Mouse (Mus musculus) macrophage (primary cell): ENCODE results near the gene Zbtb37. TPM values are rescaled to one million over a fixed set of nuclear protein-coding genes. Genes with fewer than 3 reads are reported as not detected.
"Not testable (repeated sequence)": the region's sequence is repeated elsewhere in the genome, so short reads cannot be mapped to it uniquely, and the experiment has no call there.

Source experiments
- H3K27ac ChIP-seq: fragments of 350-480 bp; formaldehyde crosslinking; 2 replicates; pipeline ENCODE4 v1.9.0; 2021
- H3K36me3 ChIP-seq: fragments of 350-480 bp; formaldehyde crosslinking; 2 replicates; pipeline ENCODE4 v1.9.0; 2021; ENCODE audit errors: inconsistent target
- H3K4me3 ChIP-seq: fragments of 350-480 bp; formaldehyde crosslinking; 2 replicates; pipeline ENCODE4 v1.9.0; 2021; ENCODE audit errors: inconsistent target
- H3K79me2 ChIP-seq: fragments of 350-480 bp; formaldehyde crosslinking; 2 replicates; pipeline ENCODE4 v1.9.0; 2021; ENCODE audit errors: inconsistent target
- WGBS: methylation state at CpG from one replicate; pipeline ENCODE4 v1.1.7; 2026; ENCODE audit warnings: inconsistent platforms; ENCODE audit not compliant: missing documents; 5-methylcytosine and 5-hydroxymethylcytosine counted together
- polyA plus RNA-seq: library from polyadenylated mRNA; stranded (reverse); fragments of 250-400 nt; gene quantifications from 3 replicates; pipeline ENCODE4 v1.2.4, GENCODE M21; 2018; ENCODE audit warnings: inconsistent platforms

Zbtb37 gene
- polyA plus RNA-seq, 1 experiment from 2014 or later = 2.0 TPM

- Histone ChIP-seq H3K79me2 (peaks cover 15% of the 10 kb centered on the region), H3K27ac (no peak overlapping the region), H3K36me3 (peaks cover 19% of the 10 kb centered on the region), H3K4me3 (no peak overlapping the region)
- 57% methylated on average over 3 of the region's 3 CpGs for WGBS
Observed at GRCm38 (mm10) chr1:161038004-161038403, 3.4 kb upstream of the Zbtb37 start.

GRCm38 (mm10) chr1:161037599-161037998, 3.0 kb upstream of the Zbtb37 start:
- peaks cover 19% of the 10 kb centered on the region for H3K36me3 ChIP-seq
- peaks cover 15% of the 10 kb centered on the region for H3K79me2 ChIP-seq
- H3K27ac ChIP-seq = no peak overlapping the region
- WGBS = 35% methylated on average over 3 of the region's 3 CpGs
- H3K4me3 ChIP-seq = no peak overlapping the region

GRCm38 (mm10) chr1:161037026-161037425, 2.4 kb upstream of the Zbtb37 start:
- H3K36me3 ChIP-seq = peaks cover 19% of the 10 kb centered on the region
- H3K27ac ChIP-seq = no peak overlapping the region
- H3K4me3 ChIP-seq = 0 out of 2 replicates have a peak overlapping the region, but pooled peaks have one; percentile 82
- peaks cover 15% of the 10 kb centered on the region for H3K79me2 ChIP-seq
- WGBS = 0% methylated on average over 1 of the region's 1 CpGs

GRCm38 (mm10) chr1:161036411-161036841, 1.8 kb upstream of the Zbtb37 start:
- Histone ChIP-seq H3K4me3 (peak overlapping the region; percentile 82), H3K27ac (peak overlapping the region; percentile 81; the same call in 1 of the 2 replicates), H3K36me3 (peaks cover 22% of the 10 kb centered on the region), H3K79me2 (peaks cover 15% of the 10 kb centered on the region)
- 0% methylated on average over 5 of the region's 5 CpGs for WGBS

GRCm38 (mm10) chr1:161035786-161036404, 1.2 kb upstream of the Zbtb37 start:
- WGBS = 7% methylated on average over 6 of the region's 6 CpGs
- H3K79me2 ChIP-seq = peaks cover 15% of the 10 kb centered on the region
- peaks cover 22% of the 10 kb centered on the region for H3K36me3 ChIP-seq
- peak overlapping the region; percentile 81 for H3K27ac ChIP-seq
- H3K4me3 ChIP-seq = peak overlapping the region; percentile 82

GRCm38 (mm10) chr1:161035281-161035785, 684 bp upstream of the Zbtb37 start:
- WGBS = 0% methylated on average over 14 of the region's 14 CpGs
- peak overlapping the region; percentile 81 for H3K27ac ChIP-seq
- peak overlapping the region; percentile 82 for H3K4me3 ChIP-seq
- peaks cover 15% of the 10 kb centered on the region for H3K79me2 ChIP-seq
- H3K36me3 ChIP-seq = peaks cover 22% of the 10 kb centered on the region

GRCm38 (mm10) chr1:161033856-161034434, 704 bp downstream of the Zbtb37 start:
- 3% methylated on average over 21 of the region's 21 CpGs for WGBS
- H3K79me2 ChIP-seq = peaks cover 15% of the 10 kb centered on the region
- H3K27ac ChIP-seq = peak overlapping the region; percentile 15; the same call in 1 of the 2 replicates
- H3K36me3 ChIP-seq = peaks cover 26% of the 10 kb centered on the region
- H3K4me3 ChIP-seq = peak overlapping the region; percentile 60

GRCm38 (mm10) chr1:161032345-161032744, 2.3 kb downstream of the Zbtb37 start:
- Histone ChIP-seq H3K27ac (no peak overlapping the region), H3K36me3 (peaks cover 16% of the 10 kb centered on the region), H3K4me3 (no peak overlapping the region), H3K79me2 (peaks cover 15% of the 10 kb centered on the region)
- 73% methylated on average over 7 of the region's 7 CpGs for WGBS

- 86% methylated on average over 9 of the region's 9 CpGs for WGBS
- no peak overlapping the region for H3K27ac ChIP-seq
- no peak overlapping the region for H3K4me3 ChIP-seq
- H3K36me3 ChIP-seq = peaks cover 12% of the 10 kb centered on the region; the same call in 1 of the 2 replicates
- peaks cover 15% of the 10 kb centered on the region for H3K79me2 ChIP-seq
Observed at GRCm38 (mm10) chr1:161031881-161032280, 2.8 kb downstream of the Zbtb37 start.

GRCm38 (mm10) chr1:161030058-161030457, 4.6 kb downstream of the Zbtb37 start:
- Histone ChIP-seq H3K27ac (no peak overlapping the region), H3K79me2 (no peaks in the 10 kb centered on the region; the same call in 1 of the 2 replicates), H3K36me3 (peaks cover 8% of the 10 kb centered on the region; the same call in 1 of the 2 replicates), H3K4me3 (no peak overlapping the region)
- whole genome bisulfite sequencing = 98% methylated on average over 3 of the region's 3 CpGs

GRCm38 (mm10) chr1:161028427-161028826, 6.2 kb downstream of the Zbtb37 start:
- not testable (repeated sequence) for H3K79me2 ChIP-seq, H3K36me3 ChIP-seq, H3K27ac ChIP-seq, H3K4me3 ChIP-seq
- 64% methylated on average over 1 of the region's 1 CpGs for WGBS

GRCm38 (mm10) chr1:161027196-161027595, 7.5 kb downstream of the Zbtb37 start:
- Histone ChIP-seq H3K4me3 (no peak overlapping the region), H3K36me3 (peaks cover 8% of the 10 kb centered on the region; the same call in 1 of the 2 replicates), H3K27ac (no peak overlapping the region), H3K79me2 (no peaks in the 10 kb centered on the region)
- 78% methylated on average over 2 of the region's 2 CpGs for WGBS

GRCm38 (mm10) chr1:161025410-161026210, 9.0 kb downstream of the Zbtb37 start:
- Histone ChIP-seq H3K4me3 (no peak overlapping the region), H3K27ac (no peak overlapping the region), H3K79me2 (no peaks in the 10 kb centered on the region), H3K36me3 (peaks cover 5% of the 10 kb centered on the region; the same call in 1 of the 2 replicates)
- 94% methylated on average over 5 of the region's 5 CpGs for WGBS

GRCm38 (mm10) chr1:161020051-161020450, 14.6 kb downstream of the Zbtb37 start:
- 93% methylated on average over 14 of the region's 14 CpGs for WGBS
- Histone ChIP-seq H3K27ac (no peak overlapping the region), H3K36me3 (peaks cover 15% of the 10 kb centered on the region; the same call in 1 of the 2 replicates), H3K79me2 (no peaks in the 10 kb centered on the region), H3K4me3 (no peak overlapping the region)
